Mouse (Mus musculus) layer of hippocampus, postnatal 36 days (tissue): ENCODE data around the gene Bhmt2. TPM values are rescaled to one million over a fixed set of nuclear protein-coding genes. Genes with fewer than 3 reads are reported as not detected.

ENCODE experiments used
- DNase-seq, 2 experiments: peaks; one replicate each; pipeline ENCODE4 v3.0.0; 2022
- total RNA-seq, 2 experiments: library from RNA; stranded (reverse); gene quantifications; 2 replicates each; pipeline ENCODE4 v1.2.3; 2021

Gene Bhmt2
- under 1 TPM; 0.27 to 0.40 TPM for total RNA-seq

DNA sequence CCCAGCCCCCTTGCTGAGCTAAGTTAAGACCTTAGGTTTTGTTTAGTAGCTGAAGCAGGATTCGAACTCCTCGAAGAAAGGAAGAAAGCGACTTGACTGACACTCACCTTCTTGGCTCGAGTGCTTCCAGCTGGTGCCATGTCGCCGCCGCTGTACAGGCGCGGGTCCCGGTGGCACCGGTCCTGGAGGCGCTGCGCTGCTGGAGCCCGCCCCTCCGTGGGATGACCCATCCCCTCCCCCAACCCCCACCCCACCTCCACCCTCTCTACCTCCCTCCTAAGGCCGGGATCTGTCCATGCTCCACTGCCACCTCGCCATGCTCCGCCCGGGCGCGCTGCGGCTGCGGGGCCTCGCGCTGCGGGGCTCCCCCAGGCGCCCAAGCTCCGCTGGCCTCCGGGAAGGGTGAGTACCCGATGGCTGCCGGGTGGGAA lies at the start of gene Bhmt2, which contains the start of gene Dmgdh:
TSS of gene Bhmt2 (minus strand) at position 172 of the 431 bp plus-strand sequence.
TSS of gene Dmgdh (plus strand) at position 303 of the 431 bp plus-strand sequence.
- no peak for DNase-seq

DNA sequence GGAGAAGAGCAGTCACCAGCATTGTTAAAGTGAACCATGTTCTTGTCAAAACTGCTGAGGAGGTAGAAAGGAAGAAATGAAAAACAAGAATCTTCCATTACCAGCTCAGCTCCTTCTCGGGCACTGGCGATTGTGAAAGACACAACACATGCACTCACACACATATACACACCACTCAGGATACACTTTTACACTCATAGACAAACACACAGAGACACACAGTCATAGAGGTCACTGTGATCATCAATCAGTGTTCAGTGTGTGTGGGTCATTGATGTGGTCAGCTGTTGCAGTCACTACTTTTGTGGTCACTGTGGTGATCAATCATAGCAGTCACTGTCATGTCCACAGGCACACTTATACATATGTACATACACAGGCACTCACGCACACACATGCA lies 49.4 kb upstream of the Bhmt2 start:
- no peak for DNase-seq

DNA sequence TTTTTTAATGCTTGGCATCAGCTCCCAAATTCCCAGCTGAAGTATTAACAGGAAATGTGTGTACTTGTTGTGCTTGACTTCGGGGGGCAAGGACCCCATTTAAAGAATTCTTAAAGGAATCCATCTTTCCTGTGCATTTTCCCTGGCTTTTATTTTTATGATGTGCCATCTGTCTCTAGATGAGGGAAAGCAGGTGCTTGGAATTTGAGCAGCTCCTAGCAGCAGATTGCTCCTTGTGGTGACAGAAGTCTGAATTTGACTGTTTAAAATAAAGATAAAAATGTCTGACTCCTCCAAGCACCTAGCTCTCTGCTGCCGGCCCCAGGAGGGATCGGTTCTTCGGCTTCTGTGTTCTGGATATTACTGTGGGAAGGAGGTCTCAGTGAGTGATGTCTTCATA lies 47.8 kb upstream of the Bhmt2 start:
- DNase-seq = peak; percentile 15 to 18

DNA sequence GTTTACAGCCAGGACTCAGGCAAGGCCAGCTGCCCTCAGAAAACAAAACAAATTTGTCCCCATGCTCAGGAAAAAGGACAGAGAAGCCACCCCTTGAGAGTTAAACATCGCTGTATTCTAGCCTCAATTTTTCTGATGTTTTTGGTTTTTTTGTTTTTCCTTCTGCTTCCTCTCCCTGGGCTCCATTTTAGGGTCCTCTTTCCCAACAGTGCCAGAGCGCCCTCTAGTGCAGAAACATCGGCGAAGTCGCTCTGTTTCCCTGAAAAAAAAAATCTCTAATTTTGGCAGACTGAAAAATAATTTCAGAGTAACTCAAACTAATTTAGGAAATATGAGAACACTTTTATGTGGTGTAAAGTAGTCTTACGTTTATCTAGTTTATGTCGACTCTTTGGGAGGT lies 44.8 kb upstream of the Bhmt2 start:
- peak; percentile 55 to 70 for DNase-seq

DNA sequence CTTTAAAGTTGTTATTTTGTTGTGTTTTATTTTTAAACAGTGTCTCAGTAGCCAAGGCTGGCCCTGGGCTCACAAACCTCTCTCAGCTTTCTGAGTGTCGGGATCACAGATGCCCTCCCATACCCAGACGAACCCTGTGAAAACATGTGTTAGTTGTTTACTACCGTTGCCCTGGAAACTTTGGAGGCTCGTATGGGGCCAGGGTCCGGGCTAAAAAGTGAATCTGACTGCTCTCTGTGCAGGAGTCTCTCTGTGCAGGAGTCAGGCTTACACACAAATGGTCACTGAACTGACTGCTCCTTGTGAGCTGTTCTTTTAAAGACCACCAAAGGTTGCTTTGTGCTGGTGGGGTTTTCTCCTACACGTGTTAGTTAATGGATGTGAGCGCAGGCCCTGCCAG lies 43.0 kb upstream of the Bhmt2 start:
- no peak for DNase-seq

DNA sequence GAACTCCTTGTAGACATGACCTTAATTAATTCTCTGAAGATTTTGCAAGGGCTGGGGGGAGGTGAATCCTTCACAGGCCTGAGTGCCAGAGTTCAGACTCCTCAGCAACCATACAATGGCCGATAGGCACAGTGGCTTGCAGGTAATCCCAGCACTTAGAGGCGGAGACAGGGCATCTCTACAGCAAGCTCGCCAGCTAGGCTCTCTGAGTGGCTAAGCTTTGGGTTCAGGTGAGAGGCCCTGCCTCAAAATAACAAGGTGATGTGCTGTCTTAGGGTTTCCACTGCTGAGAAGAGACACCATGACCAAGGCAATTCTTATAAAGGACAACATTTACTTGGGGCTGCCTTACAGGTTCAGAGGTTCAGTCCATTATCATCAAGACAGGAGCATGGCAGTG lies 39.7 kb upstream of the Bhmt2 start:
- DNase-seq = no peak

DNA sequence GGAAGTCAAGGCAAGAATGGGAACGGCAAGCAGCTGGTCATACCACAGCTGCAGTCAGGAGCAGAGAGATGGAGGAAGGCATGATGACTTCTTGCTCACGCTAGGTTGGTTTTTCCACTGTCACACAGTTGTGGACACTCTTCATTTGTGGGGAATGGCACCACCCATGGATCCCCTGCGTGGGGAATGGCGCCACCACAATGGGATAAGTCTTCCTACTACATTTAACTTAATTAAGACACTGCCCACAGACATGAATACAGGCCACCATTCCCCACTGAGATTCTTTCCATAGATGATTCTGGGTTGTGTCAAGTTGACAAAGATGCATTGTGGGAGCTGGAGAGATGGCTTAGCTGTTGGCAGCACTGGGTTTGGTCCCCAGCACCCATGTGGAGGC lies 38.3 kb upstream of the Bhmt2 start:
- no peak for DNase-seq

DNA sequence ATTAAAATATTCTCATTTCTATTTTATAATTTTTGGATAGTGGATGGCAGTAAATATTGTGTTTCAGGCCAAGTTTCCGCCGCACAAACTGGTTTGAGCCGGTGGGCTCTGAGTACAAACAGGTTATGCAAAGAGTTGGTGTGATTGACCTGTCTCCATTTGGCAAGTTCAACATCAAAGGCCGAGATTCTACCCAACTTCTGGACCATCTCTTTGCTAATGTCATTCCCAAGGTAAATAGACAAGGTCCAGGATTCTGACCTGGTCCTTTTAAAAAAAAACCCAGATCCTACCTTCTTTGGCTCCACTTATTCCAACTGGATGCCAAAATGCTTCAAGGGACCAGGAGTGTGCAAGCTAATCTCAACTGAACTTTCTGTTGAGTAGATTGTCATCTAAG lies 37.1 kb upstream of the Bhmt2 start:
- no peak for DNase-seq

DNA sequence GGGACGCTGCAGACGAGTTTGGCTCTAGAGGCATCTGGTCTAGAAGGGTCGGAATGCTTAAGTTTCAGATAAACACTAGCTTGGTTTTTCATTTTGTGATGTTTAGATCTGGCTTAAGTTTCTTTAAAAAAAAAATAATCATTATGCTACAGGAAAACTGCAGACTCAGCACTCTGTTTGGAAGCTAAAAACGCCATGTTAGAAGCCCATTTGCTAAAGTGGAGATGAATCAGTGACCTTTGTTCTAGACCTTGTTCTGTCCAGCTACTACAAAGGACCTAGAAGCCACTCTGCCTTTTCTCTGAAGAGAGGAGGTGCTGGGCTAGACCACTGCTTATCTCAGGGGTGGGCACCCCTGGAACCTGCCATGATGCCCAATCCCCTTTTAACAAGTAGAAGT lies 36.2 kb upstream of the Bhmt2 start:
- DNase-seq = no peak

DNA sequence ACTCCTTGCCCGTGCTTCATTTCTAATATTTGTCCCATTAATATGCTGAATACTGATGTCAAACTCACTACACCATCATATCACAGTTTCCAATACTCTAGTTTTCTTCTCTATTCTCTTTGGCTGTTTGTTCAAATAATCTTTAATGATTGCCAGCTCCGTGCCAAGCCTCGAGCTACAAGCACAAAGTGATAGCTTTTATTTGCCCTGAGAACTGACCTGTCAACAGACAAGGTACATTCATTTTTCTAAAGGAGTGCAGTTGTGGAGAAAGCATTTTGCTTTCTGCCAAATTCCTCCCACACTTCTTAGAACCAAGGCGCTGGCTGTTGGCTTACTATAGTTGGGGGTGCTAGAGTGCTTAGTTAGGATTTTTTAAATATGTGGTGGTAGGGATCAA lies 33.2 kb upstream of the Bhmt2 start:
- DNase-seq = no peak

DNA sequence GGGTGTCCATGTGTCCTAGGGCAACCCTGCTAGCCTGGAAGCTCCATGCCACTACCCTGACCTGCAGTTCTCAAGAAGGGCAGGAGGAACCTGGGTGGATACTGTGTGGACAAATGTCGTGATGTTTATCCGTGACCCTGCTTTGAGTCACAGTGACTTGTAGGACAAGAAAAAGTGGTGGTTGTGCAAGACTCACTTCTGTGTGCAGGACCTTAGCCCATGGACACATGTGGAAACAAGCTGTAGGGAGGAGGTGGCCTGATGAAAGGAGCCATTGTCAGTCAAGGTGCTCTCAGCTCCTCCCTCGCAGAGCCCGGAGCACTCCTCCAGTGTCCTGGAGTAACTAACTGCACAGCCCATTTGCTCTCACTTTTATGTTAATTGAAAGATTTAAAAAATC lies 31.6 kb upstream of the Bhmt2 start:
- no peak for DNase-seq

DNA sequence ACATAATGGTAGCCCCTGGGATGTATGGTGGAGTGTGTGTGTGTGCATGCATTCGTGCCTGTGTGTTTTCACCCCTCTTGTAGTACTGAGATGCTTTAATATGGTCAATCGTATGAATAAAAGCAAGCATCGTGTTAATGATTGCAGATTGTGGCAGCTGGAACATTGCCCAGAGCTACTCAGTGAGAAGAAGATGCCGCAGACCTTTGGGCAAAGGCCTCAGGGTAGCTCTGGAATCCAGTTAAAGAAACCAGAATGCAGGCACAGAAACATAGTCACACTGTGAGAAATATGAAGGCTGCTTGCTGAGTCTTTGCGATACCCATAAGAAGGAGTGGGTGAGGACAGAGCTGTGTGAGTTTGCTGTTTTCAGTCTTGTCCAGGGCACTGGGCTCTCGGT lies 24.8 kb upstream of the Bhmt2 start:
- DNase-seq = no peak

DNA sequence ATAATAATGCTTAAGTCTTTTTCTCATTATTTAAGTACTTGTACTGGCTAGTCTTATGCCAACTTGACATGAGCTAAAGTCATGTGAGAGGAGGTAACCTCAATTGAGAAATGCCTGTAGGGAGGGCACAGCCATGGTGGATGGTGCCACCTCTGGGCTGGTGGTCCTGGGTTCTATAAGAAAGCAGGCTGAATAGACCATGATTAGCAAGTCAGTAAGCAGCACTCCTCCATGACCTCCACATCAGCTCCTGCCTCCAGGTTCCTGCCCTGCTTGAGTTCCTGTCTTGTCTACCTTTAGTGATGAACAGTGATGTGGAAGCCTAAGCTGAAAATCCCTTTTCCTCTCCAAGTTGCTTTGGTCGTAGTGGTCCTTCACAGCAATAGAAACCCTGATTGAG lies 16.7 kb upstream of the Bhmt2 start:
- no peak for DNase-seq

DNA sequence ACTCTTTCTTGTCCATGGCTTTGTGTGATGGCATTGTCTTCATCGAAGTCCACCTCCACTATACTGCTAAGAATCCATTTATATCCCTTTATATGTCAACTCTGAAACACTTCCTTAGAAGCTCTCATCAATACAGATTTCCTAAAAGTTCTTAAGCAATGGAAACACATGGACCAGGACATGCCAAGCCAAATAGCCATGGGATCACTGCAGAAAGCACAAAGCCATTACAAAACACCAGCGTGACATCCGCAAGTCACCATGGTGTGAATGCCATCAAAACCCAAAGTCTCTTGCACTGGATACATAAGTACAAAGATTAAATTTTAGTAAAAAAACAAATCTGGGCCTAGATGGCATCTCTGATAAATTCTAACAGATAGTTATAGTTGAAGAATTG lies 15.5 kb upstream of the Bhmt2 start:
- DNase-seq = no peak

DNA sequence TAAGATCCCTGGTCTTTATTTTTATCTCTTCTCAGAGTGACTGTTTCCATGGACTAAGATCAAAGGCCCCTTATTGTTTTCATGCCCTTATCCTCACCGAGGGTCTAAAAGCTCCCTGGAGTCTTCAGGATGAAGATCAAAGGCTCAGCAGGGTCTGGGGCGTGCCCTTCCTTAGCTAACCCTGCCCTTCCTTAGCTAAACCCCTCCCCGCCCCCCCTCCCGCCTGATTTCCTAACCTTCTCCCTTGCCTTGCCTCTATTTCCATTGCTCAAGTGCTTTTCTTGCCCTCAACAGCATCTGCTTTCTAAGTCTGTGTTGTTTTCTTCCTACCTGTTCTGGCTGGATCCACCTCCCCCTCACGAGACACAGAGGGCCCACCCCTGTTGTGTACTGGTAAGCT lies 13.2 kb upstream of the Bhmt2 start:
- no peak for DNase-seq

DNA sequence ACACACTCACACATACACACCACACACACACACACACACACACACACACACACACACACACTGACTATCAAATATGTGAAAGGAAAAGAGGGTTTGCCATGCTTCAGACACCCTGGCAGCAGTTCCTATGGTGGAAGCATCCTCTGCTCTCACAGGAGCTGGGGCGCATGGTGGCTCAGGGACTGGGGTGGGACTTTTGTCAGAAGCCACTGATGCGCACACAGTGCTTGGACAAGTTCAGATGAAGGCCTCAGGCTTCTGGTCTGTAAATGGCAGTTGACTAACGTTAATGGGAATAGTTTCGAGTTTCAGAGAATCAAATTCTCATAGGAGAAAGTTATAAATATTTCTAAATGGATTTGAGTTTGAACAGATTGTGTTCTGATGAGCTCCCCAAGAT lies 11.1 kb upstream of the Bhmt2 start:
- DNase-seq = no peak

DNA sequence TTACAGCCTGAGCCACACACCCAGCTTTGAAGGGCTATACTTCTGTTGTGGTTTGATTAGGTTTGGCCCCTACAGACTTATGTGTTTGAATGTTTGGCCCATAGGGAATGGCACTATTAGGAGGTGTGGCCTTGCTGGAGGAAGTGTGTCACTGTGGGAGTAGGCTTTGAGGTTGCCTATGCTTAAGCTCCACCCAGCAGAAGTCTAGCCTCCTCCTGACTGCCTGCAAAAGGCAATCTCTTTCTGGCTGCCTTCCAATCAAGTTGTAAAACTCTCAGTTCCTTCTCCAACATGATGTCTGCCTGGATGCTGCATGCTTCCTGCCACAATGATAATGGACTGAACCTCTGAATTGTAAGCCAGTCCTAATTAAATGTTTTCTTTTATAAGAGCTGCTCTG lies 9.2 kb upstream of the Bhmt2 start:
- DNase-seq = no peak

DNA sequence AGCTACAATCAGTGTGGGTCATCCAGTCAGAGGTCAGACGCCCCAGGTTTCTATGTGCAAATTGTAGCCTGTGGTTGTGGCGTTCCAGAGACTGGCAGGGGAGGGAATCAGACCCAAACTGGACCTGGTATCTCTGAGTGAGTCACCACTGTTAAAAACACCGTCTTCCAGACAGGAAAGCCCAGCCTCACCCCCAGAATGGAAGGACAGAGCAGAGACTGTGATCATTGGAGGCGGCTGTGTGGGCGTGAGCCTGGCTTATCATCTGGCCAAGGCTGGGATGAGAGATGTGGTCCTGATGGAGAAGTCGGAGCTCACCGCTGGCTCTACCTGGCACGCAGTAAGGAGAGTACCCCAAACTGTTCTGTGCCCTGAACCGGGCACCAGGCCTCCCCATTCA lies 2.8 kb upstream of the Bhmt2 start:
- no peak for DNase-seq

DNA sequence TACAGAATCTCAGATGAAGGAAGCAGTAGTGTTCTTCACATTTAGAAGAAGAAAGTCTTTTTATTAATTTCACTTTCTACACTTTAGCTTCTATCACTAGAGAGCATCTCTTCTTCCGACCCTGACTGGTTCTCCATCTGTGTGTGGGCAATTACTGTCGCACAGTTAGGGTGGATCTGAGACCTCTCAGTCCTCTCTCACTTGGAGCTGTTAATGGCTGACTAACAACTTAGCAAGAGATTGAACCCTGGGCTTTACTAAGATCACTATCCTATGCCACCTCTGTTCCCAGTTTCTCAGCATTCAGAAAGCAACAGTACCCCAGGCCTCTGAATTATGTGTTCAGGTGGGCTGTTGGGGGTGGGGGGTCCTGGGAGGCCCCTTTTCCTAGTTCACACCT lies 806 bp downstream of the Bhmt2 start:
- DNase-seq = no peak

DNA sequence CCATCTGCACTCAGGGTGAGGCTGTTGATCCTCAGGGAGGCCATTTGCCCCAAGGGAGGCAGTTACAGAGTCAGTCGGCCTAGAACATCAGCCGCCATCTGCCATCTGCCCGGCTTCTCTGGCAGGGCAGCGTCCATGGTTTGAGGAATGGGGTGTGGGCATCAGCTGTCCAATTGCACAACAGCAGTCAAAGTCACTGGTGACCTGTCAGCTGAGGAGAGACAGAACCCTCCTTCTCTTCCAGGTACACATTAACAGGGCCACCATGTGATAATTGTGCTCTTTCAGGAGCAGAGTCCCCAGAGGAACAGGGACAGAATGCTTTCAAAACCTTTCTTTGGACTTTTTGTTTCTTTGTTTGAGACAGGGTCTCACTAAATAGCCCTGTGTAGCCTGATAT lies 1.7 kb downstream of the Bhmt2 start:
- DNase-seq = no peak

DNA sequence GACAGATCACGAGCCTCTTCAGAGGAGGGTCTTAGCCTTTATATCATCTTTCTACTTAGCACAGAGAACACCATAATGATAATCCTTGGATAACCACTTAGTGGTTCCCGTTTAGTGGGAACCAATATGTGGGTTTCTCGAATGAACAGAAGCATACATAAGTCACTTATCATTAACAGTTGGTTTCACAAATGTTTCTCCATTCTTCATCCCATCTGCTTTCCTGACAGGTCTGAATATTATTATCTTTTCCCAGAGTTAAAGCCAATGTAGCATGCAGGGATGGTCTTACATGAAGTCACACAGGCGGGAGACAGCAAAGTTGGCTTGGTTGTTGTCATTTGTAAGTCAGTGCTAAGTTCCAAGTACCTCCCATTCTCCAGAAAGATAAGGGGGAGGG lies 6.5 kb downstream of the Bhmt2 start:
- DNase-seq = no peak

DNA sequence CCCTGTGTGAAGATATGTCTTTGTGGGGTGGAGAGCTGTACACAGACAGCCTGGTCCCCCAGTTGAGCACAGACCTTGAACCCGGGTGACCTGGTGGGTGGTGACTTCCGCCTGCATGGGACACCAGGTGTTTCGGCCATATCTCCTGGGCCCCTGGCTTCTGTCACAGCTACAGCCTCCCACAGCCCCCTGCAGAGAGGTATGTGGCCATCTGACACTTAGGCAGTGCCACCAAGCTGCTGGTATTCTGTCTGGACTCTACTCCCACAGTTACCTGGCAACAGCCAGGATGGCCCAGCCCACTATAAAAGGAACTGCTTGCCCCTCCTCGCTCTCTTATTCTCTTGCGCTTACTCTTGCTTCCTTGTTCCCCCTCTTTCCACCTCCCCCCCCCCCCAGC lies 16.2 kb downstream of the Bhmt2 start:
- DNase-seq = no peak

DNA sequence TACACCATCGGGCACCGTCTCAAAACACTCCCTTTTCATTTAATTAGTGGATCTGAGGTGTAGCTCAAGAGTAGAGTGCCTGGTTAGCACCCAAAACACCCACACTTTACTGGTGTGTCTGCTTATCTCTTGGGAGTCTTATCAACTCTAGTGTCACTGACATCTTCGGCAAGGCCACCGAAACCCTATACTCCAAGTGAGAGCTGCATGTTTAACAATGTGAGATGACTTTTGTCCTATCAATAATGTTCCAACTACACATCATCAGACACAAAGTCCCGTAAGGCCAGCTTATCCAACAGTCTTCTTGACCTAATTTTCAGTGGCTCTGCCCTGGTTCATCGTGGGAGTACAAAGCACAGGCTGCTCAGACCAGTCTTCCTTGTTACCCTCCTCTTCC lies 20.7 kb downstream of the Bhmt2 start:
- DNase-seq = no peak

DNA sequence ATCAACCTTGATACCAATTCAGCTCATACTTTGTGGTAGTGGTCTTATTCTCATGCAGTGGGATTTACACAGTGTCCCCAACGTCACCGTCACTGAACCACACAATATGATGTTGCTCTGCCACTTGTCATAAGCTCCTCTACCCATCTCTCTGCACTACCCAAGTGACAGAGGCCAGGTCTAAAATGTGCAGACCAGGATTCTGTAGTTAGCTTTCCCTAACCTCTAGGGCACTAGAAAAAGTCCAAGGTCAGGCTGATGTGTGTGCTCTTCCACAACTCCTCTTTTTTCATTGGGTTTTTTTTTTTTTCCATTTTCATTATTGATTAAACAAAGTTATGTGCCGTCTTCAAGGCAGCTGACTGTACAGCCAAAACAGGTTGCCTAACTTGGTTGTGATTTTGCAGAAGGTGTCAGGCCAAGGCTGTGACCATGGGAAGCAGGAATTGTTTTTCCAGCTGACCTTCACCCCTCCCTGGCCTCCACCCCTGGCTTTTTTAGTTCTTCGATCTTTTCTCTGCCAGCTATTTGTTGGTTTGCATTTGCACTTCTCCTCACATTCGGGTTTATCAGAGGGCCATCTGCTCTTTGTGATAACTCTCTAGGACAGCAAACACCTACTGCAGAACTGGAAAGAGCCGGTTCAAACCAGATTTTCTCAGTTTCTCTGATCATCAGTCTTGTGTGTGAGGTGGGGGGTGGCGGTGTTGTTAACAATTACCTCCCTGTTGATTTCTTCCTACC lies 25.5 kb downstream of the Bhmt2 start:
- DNase-seq = no peak

DNA sequence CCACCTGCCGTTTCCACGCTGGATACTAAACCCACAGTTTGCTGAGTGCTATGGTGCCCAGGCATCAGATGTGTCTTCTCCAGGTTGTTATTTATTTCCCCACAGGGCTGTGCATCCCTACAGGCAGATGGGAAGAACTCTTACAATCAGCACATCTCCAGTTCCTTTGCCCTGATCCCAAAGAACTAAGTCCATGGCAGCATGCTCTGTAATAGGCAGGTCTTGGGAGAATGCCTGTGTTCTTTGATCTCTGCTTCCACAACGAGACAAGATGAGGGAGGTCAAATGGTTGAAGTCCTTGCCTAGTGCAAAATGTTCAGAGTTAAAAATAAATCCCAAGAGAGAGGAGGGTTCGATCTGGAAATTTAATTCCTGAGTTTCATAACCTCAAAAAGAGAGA lies 34.5 kb downstream of the Bhmt2 start:
- DNase-seq = no peak
